ENCODE assay signal across 8 mouse cellular contexts in genomic region chr10:117628363-117629168, GRCm38 (mm10). TPM values are rescaled to one million over a fixed set of nuclear protein-coding genes. Genes with fewer than 3 reads are reported as not detected.
DNase-seq lines count a peak whose midpoint lies in the region; ATAC-seq and TF ChIP-seq lines count a peak whose summit lies in the region.

No protein-coding gene starts in this region.

- 11% methylated on average over 25 of the region's 25 CpGs for WGBS in thymus, adult 2 months
- 4% methylated on average over 25 of the region's 25 CpGs for WGBS in liver, embryonic 11.5 days

- peaks cover 52% of the 10 kb centered on the region for H3K27me3 ChIP-seq in erythroblast, embryonic 14.5 days (ENCODE audit: control insufficient read depth)
- H3K27me3 ChIP-seq in thymus, adult 2 months (ENCODE audit: control insufficient read depth, insufficient read depth, low read length): no peaks in the 10 kb centered on the region; the same call in none of the 2 replicates
- H3K27me3 ChIP-seq in liver, embryonic 11.5 days (replicated peaks; ENCODE audit: control insufficient read depth, insufficient read depth, low read length): peaks cover 49% of the 10 kb centered on the region

- TF ChIP-seq CTCF in thymus, adult 2 months (IDR thresholded peaks at IDR 0.05; ENCODE audit: borderline replicate concordance, control insufficient read depth, extremely low read depth, insufficient read depth, low read length, poor library complexity): no peak

- H3K9ac ChIP-seq in liver, embryonic 11.5 days (ENCODE audit: low read depth, low read length): peak overlapping the region; percentile 34; the same call in 1 of the 2 replicates

- H3K36me3 ChIP-seq in erythroblast, embryonic 14.5 days (ENCODE audit: control insufficient read depth): no peaks in the 10 kb centered on the region
- H3K36me3 ChIP-seq in thymus, adult 2 months (ENCODE audit: control insufficient read depth, insufficient read depth, low read length): no peaks in the 10 kb centered on the region
- no peaks in the 10 kb centered on the region for H3K36me3 ChIP-seq in liver, embryonic 11.5 days (ENCODE audit: control insufficient read depth, insufficient read depth, low read length)

- TF ChIP-seq POLR2A in thymus, adult 2 months (IDR thresholded peaks at IDR 0.05; ENCODE audit: control insufficient read depth, extremely low read depth, insufficient read depth, low read length, poor library complexity): no peak

- peak; percentile 14 for DNase-seq in thymus, adult 2 months
- DNase-seq in thymus, postnatal 25 days: no peak
- no peak for DNase-seq in liver, embryonic 11.5 days (ENCODE audit: low spot score)
- no peak for DNase-seq in layer of hippocampus, postnatal 36 days
- no peak for DNase-seq in MN1 (ENCODE audit: low spot score)

- no peak for ATAC-seq in erythroblast, adult 5-6 weeks (replicated peaks; ENCODE audit: low FRiP score, poor library complexity, severe bottlenecking)
- ATAC-seq in liver, embryonic 11.5 days (replicated peaks; ENCODE audit: low FRiP score): no peak; the same call in none of the 2 replicates
- no peak for ATAC-seq in megakaryocyte-erythroid progenitor cell, adult 5-6 weeks (replicated peaks; ENCODE audit: low FRiP score, low TSS enrichment, poor library complexity, severe bottlenecking)

- H3K4me3 ChIP-seq in erythroblast, embryonic 14.5 days (replicated peaks): peak overlapping the region; percentile 55
- H3K4me3 ChIP-seq in thymus, adult 2 months (ENCODE audit: control insufficient read depth, insufficient read depth, low read length): peak overlapping the region; percentile 50
- H3K4me3 ChIP-seq in liver, embryonic 11.5 days (ENCODE audit: low read depth, low read length): peak overlapping the region; percentile 65

- peaks cover 8% of the 10 kb centered on the region for H3K4me1 ChIP-seq in erythroblast, embryonic 14.5 days (ENCODE audit: control insufficient read depth)
- peaks cover 24% of the 10 kb centered on the region for H3K4me1 ChIP-seq in thymus, adult 2 months (replicated peaks; ENCODE audit: control insufficient read depth, insufficient read depth, low read length)
- 0 out of 2 replicates have a peak, but pooled peaks cover 6% of the 10 kb centered on the region for H3K4me1 ChIP-seq in liver, embryonic 11.5 days (replicated peaks; ENCODE audit: control insufficient read depth, insufficient read depth, low read length)

- H3K27ac ChIP-seq in thymus, adult 2 months (ENCODE audit: control insufficient read depth, insufficient read depth, low read length): no peak overlapping the region
- H3K27ac ChIP-seq in liver, embryonic 11.5 days (ENCODE audit: low read depth, low read length): no peak overlapping the region

- peak overlapping the region; percentile 84 for H3K4me2 ChIP-seq in liver, embryonic 11.5 days

- H3K9me3 ChIP-seq in erythroblast, embryonic 14.5 days (ENCODE audit: control insufficient read depth, low read length): no peaks in the 10 kb centered on the region
- no peaks in the 10 kb centered on the region for H3K9me3 ChIP-seq in liver, embryonic 11.5 days (ENCODE audit: control insufficient read depth, low read length)

RNA-seq across cellular contexts. Expression of gene Cpm, which starts 0.7 kb away (rescaled TPM):
- 0.17 TPM in 1 of 2 replicates, not detected in the other for polyA plus RNA-seq in erythroblast, embryonic 14.5 days (2012)
- total RNA-seq in erythroblast, adult 5-6 weeks (2015; ENCODE audit: low replicate concordance): 0.63 TPM in 1 of 2 replicates, not detected in the other
- 0.60 TPM in 1 of 2 replicates, not detected in the other for total RNA-seq in erythroblast, adult 5-6 weeks (2017; ENCODE audit: low replicate concordance)
- polyA plus RNA-seq in thymus, adult 2 months (2012; rRNA removed): 3.2 and 3.6 TPM in 2 replicates
- 55.7 and 55.9 TPM in 2 replicates for polyA plus RNA-seq in liver, embryonic 11.5 days (2014; fragmentation: Nextera tagmentation; extraction: Ambion mirVana)
- total RNA-seq in megakaryocyte-erythroid progenitor cell, adult 5-6 weeks (2014; fragmentation: Nextera tagmentation): 0.85 and 0.94 TPM in 2 replicates
- total RNA-seq in megakaryocyte-erythroid progenitor cell, adult 5-6 weeks (2017): not detected in 2 replicates
- 1 to 10 TPM; 9.1 to 9.4 TPM for total RNA-seq in layer of hippocampus, postnatal 36 days (2021)

Comparison
In these comparisons a context has a peak if more than half of its experiments do, and no peak if none do; other contexts are left out.
1. RNA of gene Cpm, which starts 0.7 kb away (total RNA-seq): 9.1 to 9.4 TPM in layer of hippocampus, postnatal 36 days; 0.85 to 0.94 TPM in megakaryocyte-erythroid progenitor cell, adult 5-6 weeks and 0.60 to 0.63 TPM in erythroblast, adult 5-6 weeks; every median in the first group is over 4 times any median in the second.
2. Peak in every context shown above with its lines, with median percentiles within 50 percentile points of each other: H3K4me3 ChIP-seq.